Mouse (Mus musculus) spleen, adult 18-20 months (tissue): Measurements from ENCODE around the gene Atoh8.
A peak's percentile ranks its signal among the peaks of the same experiment; 100 is the strongest.

Experiments used
- DNase-seq, 2 experiments: peaks; one replicate each; pipeline ENCODE4 v3.0.0; 2022; ENCODE audit warnings: mixed read lengths in 2 of 2

Gene Atoh8

DNA sequence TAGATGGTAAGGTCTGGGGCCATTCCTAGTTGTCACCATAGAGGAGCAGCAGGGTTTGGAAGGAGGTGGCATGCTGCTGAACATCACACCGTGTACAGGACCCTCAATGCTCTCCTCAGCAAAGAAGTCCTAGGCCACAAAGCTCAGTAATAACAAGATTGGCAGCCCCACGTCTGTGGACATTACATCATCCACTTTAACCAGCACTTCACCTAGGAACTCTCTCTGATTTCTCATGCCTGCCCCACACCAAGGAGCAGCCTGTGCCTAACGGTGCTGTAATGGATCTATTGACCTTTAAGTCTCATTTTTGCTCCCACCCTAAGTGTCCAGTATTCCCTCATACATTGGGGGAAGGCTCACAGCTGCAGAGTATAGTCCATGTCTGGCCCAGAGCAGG is 9.7 kb downstream of the Atoh8 start:
- no peak for DNase-seq

DNA sequence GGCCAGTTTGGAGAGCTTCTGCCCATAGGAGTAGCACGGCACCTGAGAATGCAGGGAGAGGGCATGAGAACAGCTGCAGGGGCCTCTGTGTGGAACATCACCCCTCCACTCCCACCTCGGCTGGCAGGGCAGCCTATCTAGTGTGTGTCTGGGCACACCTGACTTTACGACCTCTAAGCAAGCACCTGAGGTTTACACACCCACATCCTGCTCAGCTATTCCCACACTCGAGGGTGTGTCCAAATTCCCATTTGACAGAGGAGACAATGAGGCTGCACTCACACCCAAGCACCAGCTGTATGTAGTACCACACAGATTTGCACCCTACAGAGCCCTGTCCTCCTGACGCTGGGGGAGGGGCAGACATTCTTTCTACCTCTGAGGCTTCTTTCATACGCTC is 11.5 kb downstream of the Atoh8 start:
- DNase-seq = no peak

DNA sequence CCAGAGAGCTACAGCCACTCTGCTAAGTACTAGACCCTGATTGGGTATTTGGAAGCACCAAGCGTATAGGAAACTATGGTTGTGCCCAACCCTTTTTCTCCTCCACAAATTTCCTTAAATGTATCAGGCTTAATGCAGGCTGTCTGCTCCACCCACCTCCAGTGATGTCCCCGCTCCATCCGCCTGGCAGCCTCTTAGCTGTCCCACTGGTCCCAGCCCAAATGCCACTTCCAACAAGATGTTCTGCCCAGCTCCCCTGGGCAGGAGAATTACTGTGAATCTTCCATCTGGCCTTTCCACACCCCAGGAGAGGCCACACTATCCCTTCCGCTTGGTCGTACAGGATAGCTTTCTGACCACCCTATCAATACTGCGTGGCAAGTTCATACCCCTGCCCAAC is 12.5 kb downstream of the Atoh8 start:
- DNase-seq = no peak

DNA sequence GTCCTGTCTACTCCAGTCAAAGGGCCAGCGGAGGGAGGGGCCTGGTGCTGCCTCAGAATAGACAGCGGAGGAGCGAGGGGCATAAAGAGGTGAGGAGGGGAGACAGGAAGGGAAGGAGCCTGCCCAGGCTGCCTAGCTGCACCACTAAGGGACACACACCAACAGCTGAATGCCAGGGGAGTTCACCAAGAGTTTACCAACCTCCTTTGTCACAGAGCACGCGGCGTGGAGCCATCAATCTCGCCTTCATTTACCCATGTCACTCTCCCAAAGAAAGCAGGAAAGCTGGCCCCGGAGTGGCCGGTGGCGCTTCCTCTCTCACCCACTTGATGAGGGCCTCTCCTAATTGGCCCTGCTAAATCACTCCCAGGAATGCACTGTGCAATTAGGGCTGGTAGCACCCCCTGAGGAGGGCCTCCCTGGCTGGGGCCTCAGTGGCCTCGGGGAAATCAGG is 13.1 kb downstream of the Atoh8 start:
- DNase-seq = no peak

DNA sequence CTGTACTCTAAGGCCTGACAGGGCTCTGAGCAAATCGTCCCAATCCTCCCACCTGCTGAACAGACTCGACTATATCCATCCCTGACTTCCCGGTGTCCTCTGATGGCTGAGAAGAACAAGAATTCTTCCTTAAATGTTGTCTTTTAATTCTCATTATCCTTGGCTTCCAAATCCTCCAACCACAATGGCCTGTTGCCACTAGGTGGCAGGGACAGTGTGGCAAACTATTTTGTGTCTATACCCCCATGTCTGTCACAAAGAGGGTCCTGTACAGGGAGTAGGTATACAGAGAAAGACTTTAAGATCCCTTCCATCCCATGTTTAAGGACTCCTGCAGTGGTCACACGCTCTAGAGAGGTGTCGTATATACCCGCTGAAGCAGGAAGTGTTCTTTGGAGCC is 14.1 kb downstream of the Atoh8 start:
- no peak for DNase-seq

DNA sequence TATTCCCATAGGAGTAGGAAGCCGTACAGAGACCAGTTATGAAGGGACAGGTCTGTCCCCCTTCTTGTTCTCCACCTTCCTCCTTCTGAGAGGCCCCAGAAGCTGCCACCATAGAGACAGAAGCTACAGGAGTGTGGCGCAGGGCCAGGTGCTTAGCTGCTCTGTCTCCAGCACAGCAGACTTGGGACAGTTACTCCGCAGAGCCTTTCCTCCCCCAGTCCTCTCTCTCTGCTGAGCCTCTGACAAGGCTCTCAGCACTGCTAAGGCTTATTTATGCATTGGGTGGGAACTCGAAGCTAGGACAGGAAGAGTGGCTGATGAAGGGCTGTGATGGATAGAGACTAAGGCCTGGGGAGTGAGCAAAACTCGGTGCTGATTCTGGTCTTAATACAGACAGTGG is 15.8 kb downstream of the Atoh8 start:
- DNase-seq = no peak

DNA sequence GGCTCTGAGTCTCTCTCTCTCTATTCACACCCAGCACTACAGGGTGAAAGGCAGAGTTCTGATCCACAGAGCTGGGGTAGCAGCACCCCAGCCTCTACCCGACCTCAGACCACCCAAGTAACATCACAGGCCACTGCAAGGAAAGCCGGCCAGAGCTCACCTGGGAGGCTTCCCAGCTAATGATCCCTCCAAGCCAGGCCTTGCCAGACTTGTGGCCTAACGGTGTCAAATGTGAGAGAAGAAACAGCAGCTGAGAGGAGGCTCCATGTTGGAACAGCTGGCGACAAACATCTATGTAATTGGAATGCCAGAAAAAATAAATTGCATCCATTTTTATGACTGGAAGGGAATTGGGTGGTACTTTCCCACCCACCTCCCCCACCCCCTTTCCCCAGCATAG is 17.1 kb downstream of the Atoh8 start:
- DNase-seq = no peak

DNA sequence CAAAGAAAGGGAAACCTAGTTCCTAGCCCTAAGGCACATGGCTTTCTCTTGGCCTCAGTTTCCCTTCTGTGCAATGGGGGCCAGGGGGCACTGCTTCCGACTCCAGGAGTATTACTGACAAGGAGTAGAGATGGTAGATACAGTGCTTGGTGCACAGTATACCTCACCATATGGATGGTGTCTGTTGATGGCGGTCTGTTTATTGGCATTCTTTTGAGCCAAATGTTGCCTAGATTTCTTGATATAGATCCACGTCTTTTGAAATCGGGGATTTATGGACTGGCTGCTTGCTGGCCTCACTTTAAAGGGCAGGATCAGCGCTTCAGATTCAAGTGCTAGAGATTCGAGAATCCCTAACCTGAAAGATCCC is 18.0 kb downstream of the Atoh8 start:
- no peak for DNase-seq

DNA sequence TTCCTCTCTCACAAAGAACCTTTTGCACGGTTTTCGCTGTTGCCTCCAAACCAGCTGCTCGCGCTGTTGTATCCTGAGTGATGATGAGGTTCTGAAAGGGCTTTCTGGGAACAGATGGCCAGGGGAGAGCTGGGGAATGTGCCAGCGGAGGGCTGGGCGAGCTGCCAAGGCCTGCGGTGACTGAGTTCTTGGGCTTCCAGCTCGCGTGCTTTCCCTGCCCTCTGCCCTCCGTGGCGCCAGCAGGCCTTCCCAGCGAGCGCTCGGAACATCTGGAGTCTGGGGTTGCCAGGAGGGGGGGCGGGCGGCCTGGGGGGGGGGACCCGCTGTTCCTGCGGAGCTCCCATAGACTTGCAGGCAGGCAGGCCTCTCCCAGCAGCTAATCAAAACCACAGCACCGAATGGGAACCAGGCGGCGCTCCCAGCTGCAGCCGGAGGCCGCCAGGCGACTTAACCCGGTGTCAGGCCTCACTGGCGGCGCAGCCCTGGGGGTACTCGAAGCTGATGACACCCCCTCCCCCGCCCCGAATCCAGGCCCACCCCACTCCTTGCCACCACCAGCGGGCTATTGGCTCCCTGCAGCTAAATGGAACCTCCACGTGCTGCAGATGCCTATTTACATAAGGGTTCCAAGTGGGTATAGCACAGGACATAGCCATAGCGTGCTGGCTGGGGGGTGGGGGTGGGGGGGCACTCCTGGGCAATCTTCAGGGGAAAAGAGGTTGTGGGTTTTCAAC is 18.5 kb downstream of the Atoh8 start:
- peak; percentile 53 to 59 for DNase-seq

DNA sequence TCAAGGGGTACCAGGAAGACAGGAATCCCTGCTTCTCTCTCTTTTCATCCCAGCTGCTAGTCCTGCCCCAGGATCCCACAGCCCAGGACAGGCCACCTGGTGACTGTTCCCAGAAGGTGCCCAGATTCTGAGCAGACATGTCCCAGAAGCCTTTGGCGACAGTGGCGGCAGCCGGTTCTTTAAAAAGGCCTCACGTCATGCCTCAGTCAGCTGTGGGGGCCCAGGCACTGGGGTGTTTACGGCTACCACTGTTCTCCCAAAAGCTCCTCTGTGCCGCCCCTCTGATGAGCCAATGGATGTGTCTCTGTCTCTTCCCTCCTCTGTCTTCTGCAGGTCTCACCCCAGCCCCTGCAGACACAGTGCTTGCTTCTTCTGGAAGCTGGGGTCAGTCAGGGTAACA is 19.8 kb downstream of the Atoh8 start:
- no peak for DNase-seq

DNA sequence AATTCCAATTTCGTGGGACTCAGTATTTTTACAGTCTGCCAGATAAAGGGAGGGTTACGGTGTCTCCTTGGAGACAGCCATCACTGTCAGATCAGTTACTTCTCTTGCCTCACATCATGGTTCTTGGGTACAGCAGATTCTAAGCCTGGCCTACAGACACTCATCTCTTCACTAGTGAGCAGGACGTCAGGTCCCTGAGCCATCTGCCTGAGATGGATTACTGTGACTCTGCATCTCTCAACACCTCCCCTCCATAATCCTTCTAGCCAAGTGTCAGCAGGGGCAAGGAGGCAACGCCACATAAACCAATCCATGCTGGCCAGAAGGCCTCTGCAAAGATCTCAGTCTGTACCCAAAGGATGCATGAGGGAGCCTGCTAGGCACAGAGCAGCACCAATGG is 24.0 kb downstream of the Atoh8 start:
- DNase-seq = no peak

DNA sequence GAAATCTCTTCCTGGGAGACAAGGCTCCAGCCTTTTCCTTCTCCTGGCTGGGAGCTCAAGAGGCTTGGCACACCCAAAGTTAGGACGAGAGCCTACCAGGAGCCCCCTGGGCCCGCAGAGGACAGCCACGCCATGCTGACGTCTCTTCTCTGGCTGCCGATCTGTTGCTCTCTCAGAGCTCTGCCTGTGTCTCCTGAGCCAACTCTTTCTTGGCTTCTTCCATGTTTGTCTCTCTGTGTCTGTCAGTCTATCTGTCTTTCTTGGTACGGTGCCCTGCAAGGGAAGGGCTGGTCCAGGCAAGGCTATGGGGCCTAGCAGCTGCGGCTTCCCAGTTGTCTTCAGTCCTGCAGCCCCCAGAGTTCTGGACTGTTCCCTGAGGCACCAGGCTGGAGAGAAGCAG is 24.6 kb downstream of the Atoh8 start:
- DNase-seq = no peak

DNA sequence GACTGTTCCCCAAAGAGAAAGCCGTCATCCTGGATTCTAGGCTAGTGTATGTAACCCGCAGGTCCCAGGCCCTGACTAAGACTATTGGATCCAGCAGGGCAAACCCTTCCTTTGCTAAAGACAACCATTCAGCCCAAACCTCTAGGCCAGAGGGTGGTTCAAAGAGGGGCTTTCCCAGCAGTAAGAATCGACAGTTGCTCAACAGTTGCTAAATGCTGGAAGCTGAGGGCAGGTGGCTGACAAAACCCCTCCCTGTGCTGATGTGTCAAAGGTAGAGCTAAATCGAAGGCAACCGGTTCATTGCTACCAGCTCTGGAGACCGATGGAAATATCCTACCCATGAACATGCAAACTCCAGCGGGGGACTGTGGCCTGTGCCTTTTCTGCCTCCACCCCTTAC is 25.6 kb downstream of the Atoh8 start:
- DNase-seq = no peak

DNA sequence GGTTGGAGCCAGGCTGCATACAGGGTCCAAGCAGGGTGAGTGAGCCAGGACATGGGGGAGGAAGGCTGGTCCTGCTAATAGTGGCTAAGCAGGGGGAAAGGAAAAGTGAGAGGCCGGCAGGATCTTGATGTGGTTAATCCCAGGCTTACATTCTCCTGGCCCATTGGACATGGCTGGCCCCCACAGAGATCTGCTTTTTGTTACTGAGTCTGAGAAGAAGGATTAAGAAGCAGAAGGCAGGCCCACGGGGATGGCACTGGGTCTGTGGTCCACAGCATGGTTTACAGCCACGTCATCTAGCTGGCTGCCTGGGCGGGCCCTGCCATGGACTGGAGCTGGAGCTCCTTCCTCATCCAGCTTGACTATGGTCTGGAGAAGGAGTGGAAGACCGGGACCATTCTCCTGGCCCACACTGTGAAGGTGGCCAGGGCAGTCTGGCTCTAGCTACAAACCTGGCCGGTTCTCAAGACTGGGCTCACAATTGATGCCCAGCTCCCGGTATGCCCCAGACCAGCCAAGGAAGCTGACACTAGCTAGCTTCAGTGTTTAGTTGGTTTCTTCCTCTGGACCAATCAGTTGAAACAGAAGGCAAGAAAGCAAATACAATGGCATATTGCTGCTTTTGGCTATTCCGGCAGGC is 26.9 kb downstream of the Atoh8 start:
- no peak for DNase-seq

DNA sequence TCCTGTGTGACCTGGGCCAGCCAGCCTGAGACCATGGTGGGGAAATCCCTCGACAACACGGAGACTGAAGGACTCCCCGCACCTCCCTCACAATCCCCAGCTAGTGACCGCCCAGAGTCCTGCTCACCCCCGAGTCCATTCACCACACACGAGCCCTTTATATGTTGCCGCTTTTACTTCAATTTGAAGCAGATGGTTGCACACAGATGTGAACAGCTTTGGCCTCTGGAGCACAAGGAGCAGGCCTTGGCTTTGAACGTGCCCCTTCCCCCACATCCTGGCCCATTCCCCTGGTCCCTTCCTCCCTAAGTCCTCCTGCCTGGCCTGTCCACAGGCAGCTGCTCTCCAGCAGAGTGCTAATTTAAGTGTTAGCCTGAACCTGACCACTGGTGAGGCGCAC is 29.4 kb downstream of the Atoh8 start:
- DNase-seq = no peak

DNA sequence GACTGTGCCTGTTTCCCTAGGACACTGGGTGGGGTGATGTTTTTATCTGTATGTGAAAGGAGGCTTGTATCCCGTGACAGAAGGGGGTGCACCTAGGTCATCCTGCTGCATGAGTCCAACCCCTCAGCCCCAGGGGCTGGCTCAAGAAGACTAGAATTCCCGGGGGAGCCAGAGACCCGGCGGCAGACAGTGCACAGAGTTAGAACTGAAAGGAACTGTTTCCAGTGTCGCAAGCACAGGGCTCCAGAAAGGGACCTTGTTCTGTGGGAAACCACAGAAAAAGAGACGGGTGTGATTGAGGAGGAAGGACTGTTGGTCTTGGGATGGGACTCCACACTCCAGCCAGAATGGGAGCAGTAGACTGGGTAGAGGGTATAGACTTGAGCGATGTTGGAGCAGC is 30.5 kb downstream of the Atoh8 start:
- DNase-seq = no peak

DNA sequence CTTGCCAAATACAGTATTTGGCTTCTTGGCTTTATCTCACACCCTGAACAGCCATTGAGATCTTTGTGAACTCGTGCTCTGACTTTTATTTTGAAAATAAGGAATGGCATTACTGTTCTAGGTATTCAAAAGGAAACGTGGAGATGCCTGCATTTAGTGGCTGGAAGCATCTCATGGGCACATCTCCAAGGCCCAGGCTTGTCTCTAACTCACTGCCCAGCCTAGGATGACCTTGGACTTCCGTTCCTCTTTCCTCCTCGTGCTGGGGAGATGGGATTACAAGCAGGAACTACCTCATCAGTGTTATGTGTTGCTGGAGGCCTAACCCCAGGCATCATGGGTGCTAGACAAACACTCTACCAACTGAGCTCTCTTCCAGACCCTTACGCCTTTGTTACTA is 32.1 kb downstream of the Atoh8 start:
- no peak for DNase-seq

DNA sequence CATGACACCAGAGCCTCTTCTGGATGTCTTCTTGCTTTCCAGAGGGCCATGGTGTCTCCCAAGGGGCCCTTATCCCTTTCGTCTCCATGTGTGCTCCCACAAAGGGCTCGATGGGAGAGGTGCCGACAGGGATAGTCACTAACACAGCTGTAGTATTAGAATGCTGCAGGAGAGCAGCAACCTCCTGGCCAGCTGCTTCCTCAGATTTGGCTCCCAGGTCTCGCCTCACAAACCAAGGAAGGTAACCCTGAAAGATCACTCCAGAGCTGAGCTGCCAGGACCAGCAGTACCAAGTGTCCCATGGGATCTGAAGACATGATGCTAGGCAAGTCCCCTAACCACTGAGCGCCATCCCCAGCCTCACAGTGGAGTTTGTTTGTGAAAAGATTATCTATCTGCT is 32.6 kb downstream of the Atoh8 start:
- DNase-seq = no peak

DNA sequence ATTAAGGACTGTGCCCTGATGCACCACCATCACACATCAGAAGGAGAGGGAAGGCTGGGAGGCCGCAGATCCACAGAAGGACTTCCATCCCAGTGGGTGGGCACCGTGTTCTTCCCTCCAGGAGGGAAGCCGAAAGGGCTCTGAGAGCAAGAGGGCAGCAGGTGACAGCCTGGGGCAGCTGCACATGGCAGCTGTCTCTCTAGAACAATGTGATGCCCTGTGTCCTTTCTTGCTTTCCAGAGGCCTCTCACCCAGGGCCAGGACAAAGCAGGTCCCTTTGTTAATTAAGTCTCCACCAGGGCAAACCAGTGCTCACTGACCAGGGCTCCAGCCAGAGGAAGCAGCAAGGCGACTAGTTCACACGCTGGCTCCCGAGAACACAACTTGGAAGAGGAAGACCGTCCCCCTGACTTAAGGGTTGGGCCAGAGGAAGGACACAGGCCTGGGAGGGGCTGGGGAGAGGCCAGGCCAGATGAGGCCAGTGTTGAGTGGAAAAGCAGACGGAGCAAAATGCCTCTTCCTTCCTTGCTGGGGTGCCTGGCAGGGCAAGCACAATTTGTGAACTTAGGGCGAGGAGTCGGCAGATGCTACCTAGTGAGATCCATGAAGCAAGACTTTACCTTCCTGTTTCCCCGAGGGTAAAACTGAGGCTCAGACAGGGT is 34.7 kb downstream of the Atoh8 start:
- DNase-seq = no peak

DNA sequence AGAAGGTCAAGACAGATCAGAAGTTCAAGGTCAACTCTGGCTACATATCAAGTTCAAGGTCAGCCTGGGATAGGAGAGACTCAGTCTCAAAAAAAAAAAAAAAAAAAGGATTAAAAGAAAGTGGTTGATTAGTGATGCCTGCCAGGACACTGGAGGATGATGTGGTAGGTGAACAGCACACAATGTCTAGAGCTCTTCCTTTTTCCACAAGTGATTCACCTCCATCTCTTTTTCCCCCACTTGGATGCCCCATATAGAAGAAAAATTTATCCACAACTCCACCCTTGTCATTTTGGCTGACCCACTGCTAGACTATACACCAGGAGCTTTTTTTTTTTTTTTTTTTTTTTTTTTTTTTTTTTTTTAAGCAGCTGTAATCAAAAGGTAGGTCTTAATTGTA is 37.9 kb downstream of the Atoh8 start:
- no peak for DNase-seq

DNA sequence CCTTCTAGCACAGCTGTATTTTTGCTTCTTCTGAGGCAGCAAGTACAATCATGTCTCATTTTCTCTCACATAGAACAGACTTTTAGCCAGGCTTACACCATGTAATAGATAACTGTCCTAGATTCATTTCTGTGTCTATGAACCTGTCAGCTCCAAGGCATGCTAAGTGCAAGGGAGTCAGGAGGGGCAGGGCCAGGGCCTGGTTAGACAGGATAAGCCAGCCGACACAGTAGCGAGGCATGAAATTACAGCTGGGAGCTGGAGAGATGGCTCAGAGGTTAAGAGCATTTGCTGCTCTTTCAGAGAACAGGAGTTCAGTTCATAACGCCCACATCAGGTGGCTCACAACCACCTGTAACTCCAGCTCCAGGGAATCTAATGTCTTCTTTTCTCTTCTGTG is 38.7 kb downstream of the Atoh8 start:
- DNase-seq = no peak

DNA sequence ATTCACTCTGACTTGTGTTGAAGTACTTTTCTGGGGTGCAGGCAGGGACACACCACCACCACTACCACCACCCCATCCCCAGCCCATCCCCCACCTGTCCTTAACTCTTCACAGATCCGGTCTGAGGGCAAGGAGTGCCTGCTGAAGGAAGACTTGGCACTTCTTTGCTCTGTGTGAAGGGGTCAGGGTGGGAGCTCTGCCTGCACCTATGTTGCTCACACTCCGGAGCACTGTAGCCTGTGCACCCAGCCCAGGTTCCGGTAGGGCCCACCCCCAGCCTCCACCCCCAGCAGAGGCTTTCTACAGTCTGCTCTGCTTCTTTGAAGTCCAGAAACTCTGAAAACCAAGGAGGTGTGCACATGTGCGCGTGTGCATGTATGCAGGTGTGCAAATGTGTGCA is 44.8 kb downstream of the Atoh8 start:
- DNase-seq = no peak

DNA sequence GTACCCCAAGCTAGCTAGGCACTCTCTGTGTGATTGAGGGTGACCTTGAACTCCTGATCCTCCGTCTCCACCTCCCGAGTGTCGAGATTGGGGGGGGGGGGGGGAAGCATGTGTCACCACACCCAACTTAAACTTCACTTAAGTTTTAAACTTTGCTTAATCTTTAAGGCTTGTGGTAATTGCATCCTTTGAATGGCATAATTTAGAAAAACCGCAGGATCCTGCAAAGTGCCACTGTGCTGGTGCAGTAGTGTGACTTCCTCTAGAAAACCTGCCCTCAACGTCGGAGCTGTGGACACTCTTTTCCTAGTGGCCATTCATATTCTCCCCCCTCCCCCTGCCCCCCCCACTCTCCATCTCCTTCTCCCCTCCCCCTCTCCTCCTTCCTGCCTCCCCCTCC is 45.3 kb downstream of the Atoh8 start:
- DNase-seq = no peak

DNA sequence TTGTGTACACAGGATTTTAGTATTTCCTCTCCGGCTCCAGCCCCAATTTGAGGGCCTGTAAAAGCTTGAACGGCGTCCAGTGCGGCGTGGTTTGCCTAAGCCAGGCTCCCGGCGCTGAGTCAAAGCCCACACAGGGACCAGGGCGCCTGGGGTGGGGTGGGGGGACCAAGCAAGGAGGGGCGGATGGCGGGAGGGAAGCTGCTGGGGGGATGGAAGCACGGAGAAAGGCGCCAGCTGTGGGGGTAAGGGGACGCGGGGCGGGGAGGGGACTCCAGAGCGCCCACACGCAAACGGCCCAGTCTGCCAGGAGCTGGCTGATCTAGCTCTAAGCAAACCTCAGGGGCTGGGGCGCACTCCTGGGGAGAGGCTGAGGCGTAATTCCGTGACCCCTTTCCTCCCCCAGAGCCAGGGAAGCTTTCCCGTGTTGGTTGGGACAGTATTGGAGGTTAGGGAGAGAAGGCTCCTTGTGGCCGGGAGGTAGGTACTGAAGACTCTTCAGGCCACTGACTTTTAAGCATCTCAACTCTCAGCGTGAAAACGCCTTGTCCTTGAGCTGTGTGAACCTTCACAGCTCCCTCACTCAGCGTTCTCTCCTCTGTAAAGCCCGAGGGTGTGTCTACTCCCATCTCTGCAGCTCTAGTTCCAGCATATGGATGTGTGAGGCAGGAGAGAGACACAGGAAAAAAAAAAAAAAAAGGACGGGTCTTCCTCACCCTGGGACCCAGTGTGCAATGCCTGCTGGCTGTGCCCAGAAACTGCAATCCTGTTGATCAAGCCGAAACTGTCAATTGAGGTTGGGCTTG is 46.1 kb downstream of the Atoh8 start:
- no peak for DNase-seq
